Mouse (Mus musculus) testis, adult 10 weeks (tissue): ENCODE measurements around the gene Trmt44. TPM values are rescaled to one million over a fixed set of nuclear protein-coding genes. Genes with fewer than 3 reads are reported as not detected.

Source experiments
- polyA plus RNA-seq: library from polyadenylated mRNA; stranded (reverse); fragments of 350-450 nt; fragmentation: Illumina TruSeq; extraction: RNeasy Lipid Tissue Mini Kit (QIAGEN cat#74804); gene quantifications from one replicate; pipeline ENCODE4 v1.2.3, GENCODE M21; 2014; ENCODE audit warnings: low read depth, low replicate concordance

Trmt44 gene
- polyA plus RNA-seq: 2.0 TPM

DNA sequence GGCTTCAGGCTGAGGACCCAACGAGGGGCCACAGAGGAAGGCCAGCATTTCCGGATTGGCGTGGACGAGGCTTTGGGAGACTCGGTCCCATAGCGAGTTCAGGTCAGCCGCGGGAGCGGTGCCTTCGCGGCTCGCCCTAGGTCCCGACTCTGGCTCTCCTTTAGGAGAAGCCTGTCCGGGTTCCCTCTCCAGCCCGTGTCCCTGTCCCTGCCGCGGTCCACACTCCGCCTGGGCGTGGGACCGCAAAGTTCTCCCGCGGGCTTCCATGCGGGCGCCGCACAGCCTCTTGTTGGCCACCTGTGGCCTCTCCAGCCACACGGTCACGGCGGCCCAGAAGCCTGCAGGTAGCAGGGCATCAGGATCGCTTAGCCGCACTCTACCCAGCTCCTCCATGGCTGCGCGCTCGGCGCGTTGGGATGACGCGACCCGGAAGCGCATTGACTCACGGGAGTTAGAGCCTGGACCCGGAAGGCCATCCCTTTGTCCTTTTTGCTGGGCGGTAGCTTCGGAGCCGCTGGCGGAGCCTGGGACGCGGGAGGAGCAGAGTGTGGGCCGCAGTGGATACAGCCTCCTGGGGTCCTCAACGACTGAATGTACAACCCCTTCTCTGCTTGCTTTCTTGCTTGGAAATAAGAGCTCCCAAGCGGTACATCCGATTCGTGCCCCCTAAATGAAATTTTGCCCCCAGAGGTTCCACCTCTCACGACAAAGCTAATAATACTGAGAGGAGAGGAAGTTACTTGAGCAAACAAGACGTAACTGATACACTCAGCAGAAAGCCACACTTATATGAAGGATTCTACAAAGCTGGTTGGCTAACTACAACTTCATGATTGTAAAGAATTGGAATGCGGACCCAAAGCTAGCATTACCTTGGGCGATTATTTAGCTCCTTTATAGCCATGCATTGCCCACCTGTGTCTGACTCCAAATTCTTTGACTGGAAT is at the start of gene Trmt44:
Gene Trmt44, minus strand, starts transcription at position 418 of the 947 bp plus-strand sequence.

DNA sequence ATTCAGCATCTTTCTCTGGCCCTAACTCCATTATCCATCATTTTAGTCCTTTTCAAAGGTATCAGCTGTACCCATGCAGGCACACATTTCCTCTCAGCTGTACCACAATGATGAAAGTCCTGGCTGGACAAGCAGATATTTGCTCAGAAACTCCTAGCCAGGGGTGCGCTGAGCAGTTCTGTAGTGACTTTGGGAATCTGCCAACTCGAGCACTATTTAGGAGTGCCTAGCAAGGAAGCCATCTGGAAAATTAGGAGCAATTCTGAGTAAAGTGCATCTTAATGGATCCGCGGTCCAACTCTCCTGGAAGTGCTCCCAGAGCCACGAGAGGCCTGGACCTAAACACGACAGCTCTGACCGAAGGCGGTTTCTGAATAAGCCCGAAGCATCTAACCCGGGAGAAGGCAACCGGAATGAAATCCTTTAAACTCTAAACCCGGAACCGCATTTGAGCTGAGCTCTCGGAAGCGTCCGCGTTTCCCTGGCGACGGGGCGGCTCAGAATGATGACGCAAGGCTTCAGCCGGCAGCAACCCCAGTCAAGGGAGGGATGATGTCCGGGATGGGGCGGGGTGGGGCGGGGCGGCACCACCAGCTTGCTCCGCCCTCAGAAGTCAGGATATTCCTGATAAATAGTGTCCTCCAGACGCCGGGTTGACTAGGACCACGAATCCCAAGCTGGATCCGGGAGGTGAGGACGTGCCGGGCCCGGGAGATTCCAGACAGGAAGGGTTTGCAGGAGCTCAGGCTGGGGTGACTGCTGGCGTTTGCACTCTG is 7.8 kb upstream of the Trmt44 start, which contains the start of gene Acox3:
Gene Acox3, plus strand, starts transcription at position 596 of the 776 bp plus-strand sequence.

DNA sequence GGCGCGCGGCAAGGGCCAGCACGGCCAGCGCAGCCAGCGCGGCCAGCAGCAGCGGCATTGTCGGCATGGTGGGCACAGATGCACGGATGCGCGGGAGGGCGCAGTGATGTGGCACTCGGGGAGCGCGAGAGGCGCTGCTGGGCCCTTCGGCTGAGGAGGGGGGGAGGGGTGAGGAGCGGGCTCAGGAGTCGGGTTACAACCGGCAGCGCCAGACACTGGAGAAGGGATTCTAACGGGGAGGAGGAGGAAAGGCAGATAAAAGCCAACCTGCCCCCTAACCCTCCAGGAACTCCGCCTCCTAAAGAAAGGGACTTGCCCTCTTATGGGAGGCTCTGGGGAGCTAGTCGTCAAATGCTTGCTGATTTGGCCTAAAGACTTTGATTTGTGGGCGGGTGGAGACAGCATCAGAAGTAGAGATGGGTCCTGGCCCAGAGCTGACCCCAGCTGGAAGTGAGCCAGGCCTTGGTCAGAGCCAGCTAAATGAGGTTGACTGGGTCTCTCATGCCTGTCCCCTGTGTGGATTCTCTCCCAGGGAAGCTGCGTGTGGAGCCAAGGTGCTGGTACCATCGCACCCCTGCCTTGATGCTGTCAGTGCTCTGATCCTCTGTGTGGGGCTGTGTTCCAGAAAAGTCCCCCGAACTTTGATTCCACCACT is 49.3 kb downstream of the Trmt44 start, which contains the start of gene Cpz:
Gene Cpz, minus strand, starts transcription at position 230 of the 655 bp plus-strand sequence.

Other genes with a start within 250 kb of the Trmt44 start
- 0.22 TPM for gene Hmx1, start 186.0 kb downstream of the Trmt44 start, polyA plus RNA-seq
- gene Cpz, start 49.4 kb downstream of the Trmt44 start, polyA plus RNA-seq: not detected
- gene Acox3, start 8.0 kb upstream of the Trmt44 start, polyA plus RNA-seq: 13.7 TPM
- gene Htra3, start 104.7 kb upstream of the Trmt44 start, polyA plus RNA-seq: 0.71 TPM
- not detected for gene Sh3tc1, start 164.9 kb upstream of the Trmt44 start, polyA plus RNA-seq
- not detected for gene Ablim2, start 182.8 kb upstream of the Trmt44 start, polyA plus RNA-seq